Mouse (Mus musculus) hindbrain, embryonic 13.5 days (tissue): ENCODE measurements around the gene Pcid2. TPM values are rescaled to one million over a fixed set of nuclear protein-coding genes. Genes with fewer than 3 reads are reported as not detected.
"Not testable (repeated sequence)": the region's sequence is repeated elsewhere in the genome, so short reads cannot be mapped to it uniquely, and the experiment has no call there.

Source experiments
- ATAC-seq: fragments of 200-750 bp; cut with Nextera tagmentation; 2 replicates; pipeline ENCODE4 v1.8.0; 2017; ENCODE audit warnings: moderate TSS enrichment; ENCODE audit not compliant: low FRiP score
- H3K27ac ChIP-seq: fragments of 300-500 bp; sonication (generic); 2 replicates; pipeline ENCODE4 v1.5.1; 2015; ENCODE audit warnings: inconsistent platforms, mild to moderate bottlenecking, moderate library complexity
- H3K27me3 ChIP-seq: fragments of 300-500 bp; sonication (generic); 2 replicates; pipeline ENCODE4 v1.6.1; 2015; ENCODE audit warnings: mild to moderate bottlenecking, inconsistent platforms
- H3K36me3 ChIP-seq: fragments of 300-500 bp; sonication (generic); 2 replicates; pipeline ENCODE4 v1.6.1; 2015; ENCODE audit warnings: mild to moderate bottlenecking, inconsistent platforms
- H3K4me1 ChIP-seq: fragments of 300-500 bp; sonication (generic); replicated peaks from 2 replicates; pipeline ENCODE4 v1.6.1; 2015; ENCODE audit warnings: inconsistent platforms
- H3K4me2 ChIP-seq: fragments of 300-500 bp; sonication (generic); 2 replicates; pipeline ENCODE4 v1.6.1; 2015; ENCODE audit warnings: inconsistent platforms, mild to moderate bottlenecking, moderate library complexity
- H3K4me3 ChIP-seq: fragments of 300-500 bp; sonication (generic); 2 replicates; pipeline ENCODE4 v1.5.1; 2015; ENCODE audit warnings: mild to moderate bottlenecking, inconsistent platforms
- H3K9ac ChIP-seq: fragments of 300-500 bp; sonication (generic); 2 replicates; pipeline ENCODE4 v1.6.1; 2015; ENCODE audit warnings: mild to moderate bottlenecking, inconsistent platforms
- H3K9me3 ChIP-seq: fragments of 300-500 bp; sonication (generic); 2 replicates; pipeline ENCODE4 v1.6.1; 2016; ENCODE audit warnings: inconsistent platforms
- WGBS: fragments of 180-500 bp; shearing (Covaris S2); methylation state at CpG from one replicate; pipeline ENCODE4 v1.1.7; 2015; 5-methylcytosine and 5-hydroxymethylcytosine counted together
- polyA plus RNA-seq: library from polyadenylated mRNA; unstranded; fragments of >200 nt; fragmentation: Nextera tagmentation; extraction: Ambion mirVana; gene quantifications from 2 replicates; pipeline ENCODE4 v1.2.1, GENCODE M21; 2015

Gene Pcid2
- 41.7 and 44.3 TPM in 2 replicates for polyA plus RNA-seq

- peak within 1 kb of the TSS; percentile 97 for H3K9ac ChIP-seq
- peak within 1 kb of the TSS; percentile 96 for H3K27ac ChIP-seq
- H3K4me2 ChIP-seq: peak within 1 kb of the TSS; percentile 98
- peak within 1 kb of the TSS; percentile 82 for H3K4me3 ChIP-seq
- H3K27me3 ChIP-seq: no peaks in the 10 kb centered on the region
- peaks cover 13% of the 10 kb centered on the region for H3K36me3 ChIP-seq
- under 1% methylated on average over 87 of the region's 87 CpGs for WGBS
- peaks cover 56% of the 10 kb centered on the region for H3K4me1 ChIP-seq
- ATAC-seq: peak; percentile 95
- H3K9me3 ChIP-seq: no peaks in the 10 kb centered on the region
These were observed at the start of gene Pcid2, which contains the start of gene Cul4a for GRCm38 (mm10) chr8:13105087-13105881. Gene Pcid2 (minus strand): TSS chr8:13105459. Gene Cul4a (plus strand): TSS chr8:13105621.

GRCm38 (mm10) chr8:13154099-13154498 lies 48.8 kb upstream of the Pcid2 start:
- Histone ChIP-seq H3K36me3 (peaks cover 33% of the 10 kb centered on the region), H3K27me3 (no peaks in the 10 kb centered on the region), H3K4me2 (no peak overlapping the region), H3K9ac (no peak overlapping the region), H3K4me1 (peaks cover 4% of the 10 kb centered on the region), H3K27ac (no peak overlapping the region), H3K9me3 (no peaks in the 10 kb centered on the region), H3K4me3 (no peak overlapping the region)
- WGBS: 82% methylated on average over 9 of the region's 9 CpGs
- no peak for ATAC-seq

DNA sequence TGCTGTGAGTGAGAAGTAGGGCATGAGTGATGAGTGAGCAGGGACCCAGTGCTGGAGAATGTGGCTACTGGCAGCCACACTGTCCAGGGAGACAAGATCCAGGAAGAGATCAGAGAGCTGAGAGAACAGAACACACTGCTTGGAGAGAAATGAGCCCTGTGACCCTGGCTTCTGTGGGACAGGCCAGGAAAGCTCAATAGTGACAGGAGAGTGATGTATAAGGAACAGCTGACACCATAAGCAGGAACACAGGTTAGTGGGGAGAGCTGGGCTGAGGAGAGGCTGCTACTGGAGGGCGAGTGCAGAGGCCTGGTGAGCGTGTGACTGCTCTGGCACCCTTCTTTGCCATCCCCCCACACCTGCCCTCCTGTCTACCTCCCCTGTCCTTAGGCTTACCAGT lies 45.7 kb upstream of the Pcid2 start:
- no peaks in the 10 kb centered on the region for H3K27me3 ChIP-seq
- no peak overlapping the region for H3K27ac ChIP-seq
- no peaks in the 10 kb centered on the region for H3K9me3 ChIP-seq
- no peaks in the 10 kb centered on the region for H3K4me1 ChIP-seq
- no peak for ATAC-seq
- H3K4me3 ChIP-seq: no peak overlapping the region
- H3K36me3 ChIP-seq: peaks cover 60% of the 10 kb centered on the region
- H3K4me2 ChIP-seq: no peak overlapping the region
- no peak overlapping the region for H3K9ac ChIP-seq
- WGBS: 89% methylated on average over 2 of the region's 2 CpGs

GRCm38 (mm10) chr8:13149866-13150265 lies 44.6 kb upstream of the Pcid2 start:
- 66% methylated on average over 5 of the region's 5 CpGs for WGBS
- Histone ChIP-seq H3K4me2 (no peak overlapping the region), H3K9ac (no peak overlapping the region), H3K27ac (no peak overlapping the region), H3K36me3 (peaks cover 71% of the 10 kb centered on the region), H3K4me3 (no peak overlapping the region), H3K27me3 (no peaks in the 10 kb centered on the region), H3K9me3 (no peaks in the 10 kb centered on the region), H3K4me1 (no peaks in the 10 kb centered on the region)
- ATAC-seq: no peak

- Histone ChIP-seq H3K36me3 (peaks cover 73% of the 10 kb centered on the region), H3K9ac (no peak overlapping the region), H3K27ac (no peak overlapping the region), H3K4me2 (no peak overlapping the region), H3K4me1 (no peaks in the 10 kb centered on the region), H3K27me3 (no peaks in the 10 kb centered on the region), H3K9me3 (no peaks in the 10 kb centered on the region), H3K4me3 (no peak overlapping the region)
- 100% methylated on average over 2 of the region's 2 CpGs for WGBS
- no peak for ATAC-seq
These were observed 44.0 kb upstream of the Pcid2 start for GRCm38 (mm10) chr8:13149287-13149686.

- Histone ChIP-seq H3K27me3 (no peaks in the 10 kb centered on the region), H3K36me3 (peaks cover 73% of the 10 kb centered on the region), H3K27ac (no peak overlapping the region), H3K4me1 (no peaks in the 10 kb centered on the region), H3K9me3 (no peaks in the 10 kb centered on the region), H3K4me3 (no peak overlapping the region), H3K9ac (no peak overlapping the region), H3K4me2 (no peak overlapping the region)
- no peak for ATAC-seq
- 88% methylated on average over 2 of the region's 2 CpGs for WGBS
These were observed 43.2 kb upstream of the Pcid2 start for GRCm38 (mm10) chr8:13148476-13148875.

GRCm38 (mm10) chr8:13141681-13142080 lies 36.4 kb upstream of the Pcid2 start:
- no peaks in the 10 kb centered on the region for H3K27me3 ChIP-seq
- H3K4me2 ChIP-seq: no peak overlapping the region
- H3K36me3 ChIP-seq: peaks cover 100% of the 10 kb centered on the region
- ATAC-seq: no peak
- H3K27ac ChIP-seq: no peak overlapping the region
- no peaks in the 10 kb centered on the region for H3K9me3 ChIP-seq
- 92% methylated on average over 5 of the region's 5 CpGs for WGBS
- no peak overlapping the region for H3K9ac ChIP-seq
- H3K4me1 ChIP-seq: no peaks in the 10 kb centered on the region
- H3K4me3 ChIP-seq: no peak overlapping the region

DNA sequence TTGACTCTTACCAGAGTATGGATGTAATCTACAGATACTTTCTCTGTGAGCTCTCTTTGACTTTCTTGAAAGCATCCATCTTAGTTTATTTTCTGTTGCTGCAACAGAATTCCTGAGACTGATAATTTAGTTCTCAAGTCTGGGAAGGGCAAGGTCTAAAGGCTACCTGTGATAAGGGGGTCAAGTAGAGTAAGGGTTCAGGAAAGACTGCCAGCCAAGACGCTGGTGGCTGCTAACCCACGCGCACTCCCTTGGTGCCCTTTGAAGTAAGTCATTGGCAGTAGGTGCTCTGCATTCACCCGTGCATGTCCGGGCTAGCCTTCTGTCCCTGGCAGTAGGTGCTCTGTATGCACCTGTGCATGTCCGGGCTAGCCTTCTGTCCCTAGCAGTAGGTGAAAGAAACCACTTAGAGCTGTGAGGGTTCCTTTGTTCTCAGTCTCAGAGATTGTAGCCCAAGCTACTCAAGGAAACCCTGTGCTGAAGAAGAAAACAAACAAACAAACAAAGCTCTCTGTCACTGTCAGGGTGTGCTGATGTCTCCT lies 34.5 kb upstream of the Pcid2 start:
- Histone ChIP-seq H3K27me3 (no peaks in the 10 kb centered on the region), H3K36me3 (peaks cover 100% of the 10 kb centered on the region), H3K4me2 (no peak overlapping the region), H3K4me1 (no peaks in the 10 kb centered on the region), H3K4me3 (no peak overlapping the region), H3K9ac (no peak overlapping the region), H3K27ac (no peak overlapping the region), H3K9me3 (no peaks in the 10 kb centered on the region)
- 96% methylated on average over 6 of the region's 6 CpGs for WGBS
- no peak for ATAC-seq

- not testable (repeated sequence) for H3K27ac ChIP-seq, H3K27me3 ChIP-seq, H3K9me3 ChIP-seq, ATAC-seq, H3K9ac ChIP-seq, H3K4me3 ChIP-seq, H3K4me1 ChIP-seq, H3K4me2 ChIP-seq
- WGBS: 66% methylated on average over 9 of the region's 9 CpGs
- H3K36me3 ChIP-seq: peaks cover 95% of the 10 kb centered on the region
These were observed 27.0 kb upstream of the Pcid2 start for GRCm38 (mm10) chr8:13132220-13132619.

- Histone ChIP-seq H3K9ac (no peak overlapping the region), H3K27ac (no peak overlapping the region), H3K4me1 (no peaks in the 10 kb centered on the region), H3K36me3 (peaks cover 81% of the 10 kb centered on the region), H3K9me3 (no peaks in the 10 kb centered on the region), H3K4me2 (no peak overlapping the region), H3K4me3 (no peak overlapping the region), H3K27me3 (no peaks in the 10 kb centered on the region)
- ATAC-seq: no peak
- WGBS: 95% methylated on average over 8 of the region's 8 CpGs
These were observed 19.6 kb upstream of the Pcid2 start for GRCm38 (mm10) chr8:13124897-13125296.

- no peak for ATAC-seq
- no peak overlapping the region for H3K9ac ChIP-seq
- 94% methylated on average over 7 of the region's 7 CpGs for WGBS
- no peak overlapping the region for H3K4me2 ChIP-seq
- no peak overlapping the region for H3K4me3 ChIP-seq
- no peak overlapping the region for H3K27ac ChIP-seq
- no peaks in the 10 kb centered on the region for H3K27me3 ChIP-seq
- H3K36me3 ChIP-seq: peaks cover 73% of the 10 kb centered on the region
- no peaks in the 10 kb centered on the region for H3K4me1 ChIP-seq
- H3K9me3 ChIP-seq: no peaks in the 10 kb centered on the region
These were observed 17.7 kb upstream of the Pcid2 start for GRCm38 (mm10) chr8:13122887-13123421.

DNA sequence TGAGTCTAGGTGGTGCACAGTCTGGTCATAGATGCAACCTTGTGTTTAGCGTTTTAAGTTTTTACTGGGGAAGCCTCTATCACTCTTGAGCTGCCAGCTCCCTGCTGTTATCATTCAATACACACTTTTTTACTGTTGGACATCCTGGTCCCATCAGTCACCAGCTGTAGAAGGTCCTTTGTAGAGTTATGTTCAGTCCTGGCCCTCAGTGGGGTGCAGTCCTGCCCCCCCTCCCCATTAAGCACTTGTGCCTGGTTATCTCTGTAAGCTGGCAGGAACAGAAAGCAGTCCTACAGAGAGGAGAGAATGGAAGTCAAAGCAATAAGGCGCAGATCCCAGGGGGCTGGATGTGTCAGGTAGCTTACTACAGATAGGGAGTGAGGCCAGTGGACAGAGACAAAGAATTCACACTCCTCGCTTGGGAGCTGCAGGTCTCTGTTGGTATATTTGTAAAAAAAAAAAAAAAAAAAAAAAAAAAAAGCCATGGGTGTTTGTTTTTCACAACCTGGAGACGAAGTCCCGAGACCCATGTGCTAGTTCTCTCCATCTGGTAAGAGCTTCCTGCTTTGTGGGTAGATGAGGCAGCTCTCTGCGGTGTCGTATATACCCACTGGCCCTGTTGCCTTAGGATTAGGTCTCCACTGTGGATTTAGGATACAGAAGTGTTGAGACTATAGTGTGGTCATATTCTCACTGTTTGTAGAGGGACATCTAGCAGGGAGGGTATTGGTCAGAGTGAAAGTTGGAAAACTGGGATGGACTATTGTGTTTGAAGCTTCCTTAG lies 15.8 kb upstream of the Pcid2 start:
- H3K4me3 ChIP-seq: no peak overlapping the region
- WGBS: 84% methylated on average over 7 of the region's 7 CpGs
- no peaks in the 10 kb centered on the region for H3K9me3 ChIP-seq
- peaks cover 55% of the 10 kb centered on the region for H3K36me3 ChIP-seq
- H3K4me1 ChIP-seq: no peaks in the 10 kb centered on the region
- no peak overlapping the region for H3K4me2 ChIP-seq
- H3K9ac ChIP-seq: no peak overlapping the region
- H3K27me3 ChIP-seq: no peaks in the 10 kb centered on the region
- ATAC-seq: no peak
- H3K27ac ChIP-seq: no peak overlapping the region
